ENCODE assay signal across 19 mouse cellular contexts in the genomic region with DNA sequence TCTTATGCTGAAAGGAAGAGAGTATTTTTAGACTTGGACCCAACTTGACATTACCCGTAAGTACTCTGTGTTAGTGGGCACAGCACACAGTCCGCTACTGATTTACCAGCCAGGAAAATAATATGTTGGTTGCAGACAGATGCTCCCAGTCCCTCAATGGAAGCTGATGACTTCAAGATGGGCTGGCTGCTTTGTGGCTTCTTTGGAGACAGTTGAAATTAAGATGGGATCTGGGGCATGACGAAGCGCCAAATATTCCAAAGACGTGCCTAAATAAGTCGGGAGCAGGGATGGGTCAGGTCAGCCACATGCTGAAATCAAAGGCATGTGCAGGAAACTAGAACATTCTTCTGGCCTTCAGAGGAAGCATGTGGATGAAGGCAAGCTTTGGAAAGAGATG.
A peak's percentile ranks its signal among the peaks of the same experiment; 100 is the strongest.
DNase-seq lines count a peak whose midpoint lies in the region; ATAC-seq and TF ChIP-seq lines count a peak whose summit lies in the region.
"Had no signal": no experiment of that assay in that cellular context is flagged by ENCODE, and none has a peak within 500 bp of the region (broad histone marks: within the 10 kb centered on the region; RNA-seq: fewer than 3 reads in every experiment).

No protein-coding gene starts in this region.

- H3K9me3 ChIP-seq in embryonic facial prominence, embryonic 13.5 days, result no peaks in the 10 kb centered on the region
- no peaks in the 10 kb centered on the region for H3K9me3 ChIP-seq in limb, embryonic 15.5 days
- H3K9me3 ChIP-seq: forebrain, embryonic 12.5 days; heart, embryonic 12.5 days; hindbrain, embryonic 10.5 days had no signal

- peak; percentile 20 for DNase-seq in gastrocnemius, adult 2 months
- DNase-seq in gastrocnemius, postnatal 10 days, result no peak
- DNase-seq in frontal cortex, postnatal 10 days (ENCODE audit: low spot score in 2 of 2), result no peak
- DNase-seq: adrenal gland, adult 2 months; adrenal gland, postnatal 36 days; cerebellum, adult 2 months; cerebellum, postnatal 10 days; gastrocnemius, postnatal 14 days; heart, adult 2 months had no signal

- H3K4me2 ChIP-seq in embryonic facial prominence, embryonic 13.5 days, result no peak overlapping the region
- H3K4me2 ChIP-seq in limb, embryonic 15.5 days, result no peak overlapping the region
- H3K4me2 ChIP-seq: forebrain, embryonic 12.5 days; heart, embryonic 12.5 days; hindbrain, embryonic 14.5 days had no signal

- H3K9ac ChIP-seq in embryonic facial prominence, embryonic 13.5 days, result no peak overlapping the region
- no peak overlapping the region for H3K9ac ChIP-seq in limb, embryonic 15.5 days
- H3K9ac ChIP-seq: forebrain, embryonic 12.5 days; heart, embryonic 12.5 days; hindbrain, embryonic 14.5 days had no signal

- TF ChIP-seq CTCF in gastrocnemius, adult 2 months (IDR thresholded peaks at IDR 0.05), result no peak

- H3K27ac ChIP-seq in gastrocnemius, adult 2 months, result no peak overlapping the region
- H3K27ac ChIP-seq in embryonic facial prominence, embryonic 13.5 days, result peak overlapping the region; percentile 66
- H3K27ac ChIP-seq in limb, embryonic 15.5 days, result peak overlapping the region; percentile 13; the same call in 1 of the 2 replicates
- H3K27ac ChIP-seq: forebrain, embryonic 12.5 days; heart, adult 2 months; hindbrain, embryonic 10.5 days; hindbrain, embryonic 14.5 days had no signal

- WGBS in embryonic facial prominence, embryonic 13.5 days, result 36% methylated on average over 6 of the region's 6 CpGs
- 55% methylated on average over 6 of the region's 6 CpGs for WGBS in limb, embryonic 15.5 days

- no peaks in the 10 kb centered on the region for H3K27me3 ChIP-seq in embryonic facial prominence, embryonic 13.5 days
- no peaks in the 10 kb centered on the region for H3K27me3 ChIP-seq in limb, embryonic 15.5 days
- H3K27me3 ChIP-seq: CH12.LX; forebrain, embryonic 12.5 days; heart, embryonic 12.5 days had no signal

- H3K36me3 ChIP-seq in embryonic facial prominence, embryonic 13.5 days, result no peaks in the 10 kb centered on the region
- H3K36me3 ChIP-seq in limb, embryonic 15.5 days, result no peaks in the 10 kb centered on the region
- H3K36me3 ChIP-seq: forebrain, embryonic 12.5 days; heart, embryonic 12.5 days; hindbrain, embryonic 10.5 days had no signal

- H3K4me1 ChIP-seq in embryonic facial prominence, embryonic 13.5 days, result peaks cover 9% of the 10 kb centered on the region
- no peaks in the 10 kb centered on the region for H3K4me1 ChIP-seq in limb, embryonic 15.5 days
- H3K4me1 ChIP-seq: forebrain, embryonic 12.5 days; hindbrain, embryonic 10.5 days had no signal

- no peak overlapping the region for H3K4me3 ChIP-seq in gastrocnemius, adult 2 months
- H3K4me3 ChIP-seq in embryonic facial prominence, embryonic 13.5 days, result no peak overlapping the region
- no peak overlapping the region for H3K4me3 ChIP-seq in limb, embryonic 15.5 days
- H3K4me3 ChIP-seq: forebrain, embryonic 12.5 days; heart, adult 2 months; heart, embryonic 12.5 days; hindbrain, embryonic 10.5 days had no signal

- intact Hi-C loops in gastrocnemius, adult 2 months (cut with DNase I), result no loop called here

- ATAC-seq in embryonic facial prominence, embryonic 13.5 days (ENCODE audit: insufficient number of reproducible peaks, insufficient read depth, low FRiP score, low TSS enrichment, low read depth), result peak; percentile 48; the same call in 1 of the 2 replicates
- peak; percentile 72; the same call in 1 of the 2 replicates for ATAC-seq in limb, embryonic 15.5 days (ENCODE audit: insufficient number of reproducible peaks, low FRiP score, low TSS enrichment, low read depth)
- no peak for ATAC-seq in inflammation-experienced regulatory T-cells, adult 6 months
- ATAC-seq: forebrain, embryonic 16.5 days; intestine, postnatal 0 days had no signal
